Mouse (Mus musculus) erythroblast, embryonic 14.5 days (primary cell): Measurements from ENCODE around the gene Abca13.

Experiments
- GATA1 ChIP-seq: IDR thresholded peaks from 2 replicates; pipeline ENCODE4 v1.6.1; 2012; ENCODE audit warnings: low read length, inconsistent platforms, mixed read lengths
- TAL1 ChIP-seq: IDR thresholded peaks from 3 replicates; pipeline ENCODE4 v1.6.1; 2012; ENCODE audit warnings: low read length, inconsistent platforms, mixed read lengths

- no peak for TF ChIP-seq GATA1
- TF ChIP-seq TAL1 = no peak
Measured at GRCm38 (mm10) chr11:9647272-9647671, 455.5 kb downstream of the Abca13 start.
